20 mouse cellular contexts compared by ENCODE assay signal in the genomic region with DNA sequence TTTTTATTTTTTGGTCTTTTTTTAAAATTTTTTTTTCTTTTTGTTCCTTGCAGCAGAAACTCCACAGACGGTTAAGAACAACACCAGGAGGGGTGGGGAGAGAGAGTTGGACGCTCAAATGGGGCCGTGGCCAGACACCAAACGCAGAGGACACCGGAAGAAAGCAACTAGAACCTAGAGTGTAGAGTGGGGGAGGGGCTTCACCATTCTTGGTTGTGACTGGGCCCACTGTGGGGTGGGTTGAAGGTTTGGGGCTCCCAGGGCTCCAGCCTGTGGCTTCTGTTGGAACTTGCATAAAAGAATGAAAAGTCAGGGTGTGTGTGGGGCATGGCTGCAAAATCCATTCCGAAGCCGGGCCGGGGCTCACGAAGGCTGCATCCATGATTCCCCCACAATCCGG. TPM values are rescaled to one million over a fixed set of nuclear protein-coding genes. Genes with fewer than 3 reads are reported as not detected.
DNase-seq lines count a peak whose midpoint lies in the region; ATAC-seq and TF ChIP-seq lines count a peak whose summit lies in the region.
"Had no signal": no experiment of that assay in that cellular context is flagged by ENCODE, and none has a peak within 500 bp of the region (broad histone marks: within the 10 kb centered on the region; RNA-seq: fewer than 3 reads in every experiment).

No protein-coding gene starts in this region.

- no peak overlapping the region for H3K4me3 ChIP-seq in neural tube, embryonic 13.5 days
- H3K4me3 ChIP-seq in neural tube, embryonic 15.5 days (replicated peaks) = no peak overlapping the region
- H3K4me3 ChIP-seq in E14TG2a.4 (replicated peaks; ENCODE audit: low read length) = peak overlapping the region; percentile 41; the same call in 1 of the 2 replicates
- H3K4me3 ChIP-seq: embryonic facial prominence, embryonic 13.5 days; forebrain, embryonic 12.5 days; heart, embryonic 12.5 days; hindbrain, embryonic 13.5 days had no signal

- H3K9me3 ChIP-seq in neural tube, embryonic 13.5 days = no peaks in the 10 kb centered on the region
- H3K9me3 ChIP-seq in neural tube, embryonic 15.5 days (replicated peaks) = no peaks in the 10 kb centered on the region
- no peaks in the 10 kb centered on the region for H3K9me3 ChIP-seq in E14TG2a.4 (ENCODE audit: low read length)
- H3K9me3 ChIP-seq: embryonic facial prominence, embryonic 13.5 days; forebrain, embryonic 12.5 days; heart, embryonic 12.5 days; hindbrain, embryonic 13.5 days had no signal

- H3K9ac ChIP-seq in neural tube, embryonic 13.5 days = no peak overlapping the region
- H3K9ac ChIP-seq in neural tube, embryonic 15.5 days (replicated peaks) = no peak overlapping the region
- H3K9ac ChIP-seq: embryonic facial prominence, embryonic 13.5 days; forebrain, embryonic 12.5 days; heart, embryonic 12.5 days; hindbrain, embryonic 13.5 days had no signal

- 0 out of 2 replicates have a peak overlapping the region, but pooled peaks have one; percentile 28 for H3K27ac ChIP-seq in neural tube, embryonic 13.5 days (replicated peaks)
- no peak overlapping the region for H3K27ac ChIP-seq in neural tube, embryonic 15.5 days (replicated peaks)
- H3K27ac ChIP-seq: embryonic facial prominence, embryonic 13.5 days; forebrain, embryonic 12.5 days; hindbrain, postnatal 0 days had no signal

- WGBS in neural tube, embryonic 13.5 days = 69% methylated on average over 10 of the region's 10 CpGs
- 67% methylated on average over 10 of the region's 10 CpGs for WGBS in neural tube, embryonic 15.5 days

- no peak overlapping the region for H3K4me2 ChIP-seq in neural tube, embryonic 13.5 days
- H3K4me2 ChIP-seq in neural tube, embryonic 15.5 days = no peak overlapping the region
- H3K4me2 ChIP-seq: embryonic facial prominence, embryonic 13.5 days; forebrain, embryonic 12.5 days; heart, embryonic 12.5 days; hindbrain, embryonic 13.5 days had no signal

- H3K36me3 ChIP-seq in neural tube, embryonic 13.5 days = peaks cover 81% of the 10 kb centered on the region
- H3K36me3 ChIP-seq in neural tube, embryonic 15.5 days = peaks cover 47% of the 10 kb centered on the region
- peaks cover 40% of the 10 kb centered on the region for H3K36me3 ChIP-seq in E14TG2a.4 (ENCODE audit: insufficient read depth, low read length)

- ATAC-seq in neural tube, embryonic 13.5 days (ENCODE audit: low read depth) = no peak
- ATAC-seq in neural tube, embryonic 15.5 days (ENCODE audit: low FRiP score) = no peak
- ATAC-seq: forebrain, embryonic 16.5 days had no signal

- H3K4me1 ChIP-seq in neural tube, embryonic 13.5 days (replicated peaks) = peaks cover 6% of the 10 kb centered on the region; the same call in 1 of the 2 replicates
- no peaks in the 10 kb centered on the region for H3K4me1 ChIP-seq in neural tube, embryonic 15.5 days
- H3K4me1 ChIP-seq in E14TG2a.4 (replicated peaks; ENCODE audit: low read depth, low read length) = peaks cover 74% of the 10 kb centered on the region
- H3K4me1 ChIP-seq: heart, embryonic 12.5 days had no signal

- no peaks in the 10 kb centered on the region for H3K27me3 ChIP-seq in neural tube, embryonic 13.5 days
- H3K27me3 ChIP-seq in neural tube, embryonic 15.5 days (replicated peaks) = no peaks in the 10 kb centered on the region
- 0 out of 2 replicates have a peak, but pooled peaks cover 5% of the 10 kb centered on the region for H3K27me3 ChIP-seq in E14TG2a.4 (ENCODE audit: insufficient read depth, low read length)
- H3K27me3 ChIP-seq: embryonic facial prominence, embryonic 13.5 days; forebrain, embryonic 12.5 days; heart, embryonic 12.5 days; hindbrain, embryonic 13.5 days had no signal

- DNase-seq in cerebellum, postnatal 10 days = peak; percentile 53 to 55
- DNase-seq in cerebellum, adult 8-10 months = no peak
- DNase-seq in thymus, postnatal 4 days = peak; percentile 47
- no peak for DNase-seq in gastrocnemius, adult 8-10 months (ENCODE audit: low spot score in 2 of 2)
- DNase-seq: adrenal gland, adult 2 months; adrenal gland, postnatal 25 days; cerebellum, adult 18-20 months; cerebellum, postnatal 36 days; gastrocnemius, postnatal 14 days; heart, postnatal 36 days had no signal

- no peak for TF ChIP-seq CTCF in E14TG2a.4 (conservative IDR thresholded peaks at IDR 0.05; ENCODE audit: low read length)

RNA-seq across cellular contexts. Expression of gene Prkcsh, which starts 13.6 kb away (rescaled TPM):
- 101 and 108 TPM in 2 replicates for polyA plus RNA-seq in neural tube, embryonic 13.5 days (2015; fragmentation: Nextera tagmentation; extraction: Ambion mirVana)
- 93.8 and 99.4 TPM in 2 replicates for polyA plus RNA-seq in neural tube, embryonic 15.5 days (2015; fragmentation: Nextera tagmentation; extraction: Ambion mirVana)
- 10 to 100 TPM; 25.3 to 27.8 (median 26.4) TPM for total RNA-seq in gastrocnemius, adult 8-10 months (2022)

RNA-seq across cellular contexts. Expression of gene Ccdc151, which starts 13.8 kb away (rescaled TPM):
- 3.2 and 3.8 TPM in 2 replicates for polyA plus RNA-seq in neural tube, embryonic 13.5 days (2015; fragmentation: Nextera tagmentation; extraction: Ambion mirVana)
- polyA plus RNA-seq in neural tube, embryonic 15.5 days (2015; fragmentation: Nextera tagmentation; extraction: Ambion mirVana) = 4.0 and 4.5 TPM in 2 replicates
- total RNA-seq in gastrocnemius, adult 8-10 months (2022) = not detected
- total RNA-seq: gastrocnemius, postnatal 14 days; heart, adult 8-10 months; heart, postnatal 36 days had no signal

RNA-seq across cellular contexts. Expression of gene Rgl3, which starts 27.0 kb away (rescaled TPM):
- 1.7 and 1.9 TPM in 2 replicates for polyA plus RNA-seq in neural tube, embryonic 13.5 days (2015; fragmentation: Nextera tagmentation; extraction: Ambion mirVana)
- 1.6 and 4.6 TPM in 2 replicates for polyA plus RNA-seq in neural tube, embryonic 15.5 days (2015; fragmentation: Nextera tagmentation; extraction: Ambion mirVana)
- under 1 TPM; 0.27 to 0.88 (median 0.63) TPM for total RNA-seq in gastrocnemius, adult 8-10 months (2022)

RNA-seq across cellular contexts. Expression of gene Elavl3, which starts 35.6 kb away (rescaled TPM):
- 82.7 and 86.9 TPM in 2 replicates for polyA plus RNA-seq in neural tube, embryonic 13.5 days (2015; fragmentation: Nextera tagmentation; extraction: Ambion mirVana)
- 67.4 and 96.9 TPM in 2 replicates for polyA plus RNA-seq in neural tube, embryonic 15.5 days (2015; fragmentation: Nextera tagmentation; extraction: Ambion mirVana)
- under 1 TPM in 1 of 4 experiments, not detected in 3; 0.08 TPM for total RNA-seq in gastrocnemius, adult 8-10 months (2022)

RNA-seq across cellular contexts. Expression of gene Epor, which starts 52.9 kb away (rescaled TPM):
- polyA plus RNA-seq in neural tube, embryonic 13.5 days (2015; fragmentation: Nextera tagmentation; extraction: Ambion mirVana) = 2.1 and 2.8 TPM in 2 replicates
- polyA plus RNA-seq in neural tube, embryonic 15.5 days (2015; fragmentation: Nextera tagmentation; extraction: Ambion mirVana) = 1.0 and 2.2 TPM in 2 replicates
- under 1 TPM in 2 of 4 experiments, not detected in 2; 0.17 to 0.31 TPM for total RNA-seq in gastrocnemius, adult 8-10 months (2022)

Comparison
In these comparisons a context has a peak if more than half of its experiments do, and no peak if none do; other contexts are left out.
1. DNase-seq: peak in cerebellum, postnatal 10 days (2 of 2) and thymus, postnatal 4 days (single experiment); none in cerebellum, adult 8-10 months (single experiment) and gastrocnemius, adult 8-10 months (0 of 2).